ENCODE assay signal across 10 mouse cellular contexts in the genomic region with DNA sequence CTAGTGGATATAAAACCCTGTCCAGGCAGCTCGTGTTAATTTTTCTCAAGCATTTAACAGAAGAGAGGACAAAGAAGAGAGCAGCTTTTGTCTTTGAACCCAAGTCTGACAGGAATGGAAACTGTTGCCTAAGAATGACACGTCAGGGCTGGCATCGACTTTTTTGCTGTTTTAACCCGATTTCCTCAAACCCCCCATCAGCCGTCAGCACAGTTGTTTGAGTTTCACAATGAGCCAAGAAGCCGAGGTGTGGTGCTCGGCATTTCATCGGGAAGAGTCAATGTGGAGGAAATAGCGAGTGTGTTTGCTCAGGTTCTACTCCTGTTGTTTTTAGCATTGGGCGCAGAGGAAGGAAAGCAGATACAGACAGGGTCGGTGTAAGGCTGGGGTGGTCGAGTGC.
DNase-seq lines count a peak whose midpoint lies in the region; ATAC-seq and TF ChIP-seq lines count a peak whose summit lies in the region.
"Had no signal": no experiment of that assay in that cellular context is flagged by ENCODE, and none has a peak within 500 bp of the region (broad histone marks: within the 10 kb centered on the region; RNA-seq: fewer than 3 reads in every experiment).

No protein-coding gene starts in this region.

- no peaks in the 10 kb centered on the region for H3K27me3 ChIP-seq in lung, embryonic 14.5 days (ENCODE audit: insufficient read depth, low read length)
- no peaks in the 10 kb centered on the region for H3K27me3 ChIP-seq in stomach, embryonic 16.5 days (ENCODE audit: control insufficient read depth, insufficient read depth, low read length)
- H3K27me3 ChIP-seq: kidney, embryonic 15.5 days; Patski had no signal

- H3K4me2 ChIP-seq in lung, embryonic 14.5 days, result no peak overlapping the region
- H3K4me2 ChIP-seq in stomach, embryonic 16.5 days (ENCODE audit: low read depth, low read length), result peak overlapping the region; percentile 28; the same call in 1 of the 2 replicates
- H3K4me2 ChIP-seq: kidney, embryonic 15.5 days had no signal

- no peak for TF ChIP-seq POLR2A in lung, adult 2 months (IDR thresholded peaks at IDR 0.05; ENCODE audit: borderline replicate concordance, extremely low read depth, low read depth, low read length)

- no peak overlapping the region for H3K4me3 ChIP-seq in lung, adult 2 months (replicated peaks; ENCODE audit: extremely low read depth, low read depth, low read length)
- no peak overlapping the region for H3K4me3 ChIP-seq in lung, embryonic 14.5 days (ENCODE audit: low read depth, low read length)
- no peak overlapping the region for H3K4me3 ChIP-seq in stomach, embryonic 16.5 days (replicated peaks; ENCODE audit: low read length)
- H3K4me3 ChIP-seq: kidney, embryonic 15.5 days had no signal

- H3K9me3 ChIP-seq in lung, embryonic 14.5 days (ENCODE audit: low read depth, low read length), result no peaks in the 10 kb centered on the region
- no peaks in the 10 kb centered on the region for H3K9me3 ChIP-seq in stomach, embryonic 16.5 days (replicated peaks; ENCODE audit: control insufficient read depth, low read length)
- H3K9me3 ChIP-seq: kidney, embryonic 15.5 days had no signal

- 39% methylated on average over 12 of the region's 12 CpGs for WGBS in lung, adult 2 months
- WGBS in lung, embryonic 14.5 days, result 54% methylated on average over 12 of the region's 12 CpGs
- 59% methylated on average over 12 of the region's 12 CpGs for WGBS in stomach, embryonic 16.5 days

- no peak overlapping the region for H3K9ac ChIP-seq in lung, embryonic 14.5 days
- no peak overlapping the region; the same call in 1 of the 2 replicates for H3K9ac ChIP-seq in stomach, embryonic 16.5 days (ENCODE audit: low read length)
- H3K9ac ChIP-seq: kidney, embryonic 15.5 days had no signal

- H3K4me1 ChIP-seq in lung, adult 2 months (ENCODE audit: control insufficient read depth, insufficient read depth, low read length), result peaks cover 17% of the 10 kb centered on the region
- H3K4me1 ChIP-seq in lung, embryonic 14.5 days (ENCODE audit: insufficient read depth), result peaks cover 6% of the 10 kb centered on the region
- H3K4me1 ChIP-seq in stomach, embryonic 16.5 days (ENCODE audit: control insufficient read depth, insufficient read depth, low read length), result peaks cover 31% of the 10 kb centered on the region

- peak; percentile 55 to 57 for DNase-seq in lung, adult 18-20 months
- DNase-seq in lung, adult 2 months, result no peak
- DNase-seq in heart, adult 8-10 months (ENCODE audit: low spot score), result peak; percentile 50
- DNase-seq in lung, embryonic 14.5 days, result peak; percentile 50
- no peak for DNase-seq in cerebellum, postnatal 14 days
- no peak for DNase-seq in frontal cortex, postnatal 25 days (ENCODE audit: low spot score in 2 of 2)
- DNase-seq: gastrocnemius, postnatal 10 days had no signal

- TF ChIP-seq CTCF in lung, adult 2 months (IDR thresholded peaks at IDR 0.05; ENCODE audit: insufficient read depth, low read length), result no peak
- no peak for TF ChIP-seq CTCF in lung, embryonic 14.5 days (IDR thresholded peaks at IDR 0.05; ENCODE audit: low read depth)

- 0 out of 2 replicates have a peak, but pooled peaks cover 9% of the 10 kb centered on the region for H3K36me3 ChIP-seq in lung, embryonic 14.5 days (ENCODE audit: insufficient read depth)
- no peaks in the 10 kb centered on the region for H3K36me3 ChIP-seq in stomach, embryonic 16.5 days (ENCODE audit: control insufficient read depth, insufficient read depth, low read length)
- H3K36me3 ChIP-seq: kidney, embryonic 15.5 days had no signal

- H3K27ac ChIP-seq in lung, embryonic 14.5 days (ENCODE audit: low read depth), result peak overlapping the region; percentile 52
- peak overlapping the region; percentile 79 for H3K27ac ChIP-seq in stomach, embryonic 16.5 days (ENCODE audit: low read length)
- H3K27ac ChIP-seq: kidney, embryonic 15.5 days had no signal

- no peak for ATAC-seq in lung, embryonic 14.5 days (ENCODE audit: insufficient read depth)
- ATAC-seq in stomach, embryonic 16.5 days (ENCODE audit: insufficient read depth, low FRiP score), result peak; percentile 41; the same call in 1 of the 2 replicates
- ATAC-seq: Patski had no signal

Comparison
In these comparisons a context has a peak if more than half of its experiments do, and no peak if none do; other contexts are left out.
1. DNase-seq: peak in lung, adult 18-20 months (2 of 2), heart, adult 8-10 months (single experiment) and lung, embryonic 14.5 days (single experiment); none in lung, adult 2 months (single experiment), cerebellum, postnatal 14 days (0 of 2) and frontal cortex, postnatal 25 days (0 of 2).